Mouse (Mus musculus) liver, embryonic 14.5 days (tissue): ENCODE measurements around the gene Erbb3.
A peak's percentile ranks its signal among the peaks of the same experiment; 100 is the strongest.

Experiments used
- CTCF ChIP-seq: IDR thresholded peaks from 2 replicates; pipeline ENCODE4 v1.5.1; 2016; ENCODE audit warnings: antibody characterized with exemption, low read depth, control low read depth
- EP300 ChIP-seq: IDR thresholded peaks from 2 replicates; pipeline ENCODE4 v1.6.1; 2016; ENCODE audit warnings: antibody characterized with exemption, low read depth

GRCm38 (mm10) chr10:128547361-128548032 is 42.0 kb downstream of the Erbb3 start, which contains the start of gene Zc3h10:
- peak; percentile 81 for TF ChIP-seq CTCF
- TF ChIP-seq EP300 = 0 out of 2 replicates have a peak, but pooled peaks have one; percentile 28
